Comparison of ENCODE assay signal across 8 mouse cellular contexts in the genomic region with DNA sequence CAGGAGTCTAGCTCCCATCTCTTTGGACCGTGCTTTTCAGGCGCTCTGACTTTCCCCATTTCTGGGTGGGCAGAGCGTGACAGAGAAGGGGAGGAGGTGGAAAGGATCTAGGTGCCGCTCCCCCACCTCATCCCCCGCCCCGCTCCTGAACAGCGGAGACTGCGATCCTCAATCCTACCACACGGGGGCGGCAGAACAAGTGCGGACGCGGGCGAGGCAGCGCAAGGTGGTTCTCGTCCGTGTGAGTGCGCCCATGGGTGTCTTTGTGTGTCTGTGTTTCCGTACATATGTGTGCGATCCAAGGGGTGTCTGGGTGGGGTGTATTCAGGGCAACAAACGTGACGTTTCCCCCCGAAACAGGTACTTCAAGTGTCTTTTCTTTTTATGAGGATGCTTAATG. TPM values are rescaled to one million over a fixed set of nuclear protein-coding genes. Genes with fewer than 3 reads are reported as not detected.
A peak's percentile ranks its signal among the peaks of the same experiment; 100 is the strongest.
DNase-seq lines count a peak whose midpoint lies in the region; ATAC-seq lines count a peak whose summit lies in the region.

No protein-coding gene starts in this region.

- 2% methylated on average over 23 of the region's 23 CpGs for WGBS in intestine, embryonic 14.5 days
- WGBS in intestine, embryonic 16.5 days: under 1% methylated on average over 23 of the region's 23 CpGs
- under 1% methylated on average over 23 of the region's 23 CpGs for whole genome bisulfite sequencing in hindbrain, embryonic 15.5 days
- WGBS in midbrain, embryonic 11.5 days: 1% methylated on average over 23 of the region's 23 CpGs

- peaks cover 5% of the 10 kb centered on the region; the same call in 1 of the 2 replicates for H3K4me1 ChIP-seq in intestine, embryonic 14.5 days (replicated peaks; ENCODE audit: control insufficient read depth, insufficient read depth, low read length)
- peaks cover 8% of the 10 kb centered on the region for H3K4me1 ChIP-seq in intestine, embryonic 16.5 days (ENCODE audit: control insufficient read depth, insufficient read depth, low read length)
- peaks cover 20% of the 10 kb centered on the region for H3K4me1 ChIP-seq in hindbrain, embryonic 15.5 days (replicated peaks)
- H3K4me1 ChIP-seq in midbrain, embryonic 11.5 days (ENCODE audit: control insufficient read depth, insufficient read depth, low read length): peaks cover 6% of the 10 kb centered on the region; the same call in 1 of the 2 replicates

- no peak overlapping the region for H3K9ac ChIP-seq in intestine, embryonic 14.5 days (ENCODE audit: low read length)
- no peak overlapping the region for H3K9ac ChIP-seq in intestine, embryonic 16.5 days (ENCODE audit: low read depth, low read length)
- no peak overlapping the region for H3K9ac ChIP-seq in hindbrain, embryonic 15.5 days
- no peak overlapping the region for H3K9ac ChIP-seq in midbrain, embryonic 11.5 days (ENCODE audit: low read length)

- no peak overlapping the region for H3K4me3 ChIP-seq in intestine, embryonic 14.5 days (ENCODE audit: low read depth, low read length)
- no peak overlapping the region for H3K4me3 ChIP-seq in intestine, embryonic 16.5 days (ENCODE audit: low read length)
- peak overlapping the region; percentile 32 for H3K4me3 ChIP-seq in hindbrain, embryonic 15.5 days
- no peak overlapping the region for H3K4me3 ChIP-seq in midbrain, embryonic 11.5 days (ENCODE audit: low read depth, low read length)

- H3K4me2 ChIP-seq in intestine, embryonic 14.5 days (ENCODE audit: low read length): 0 out of 2 replicates have a peak overlapping the region, but pooled peaks have one; percentile 3
- no peak overlapping the region for H3K4me2 ChIP-seq in intestine, embryonic 16.5 days (ENCODE audit: low read depth, low read length)
- H3K4me2 ChIP-seq in hindbrain, embryonic 15.5 days: peak overlapping the region; percentile 57
- no peak overlapping the region for H3K4me2 ChIP-seq in midbrain, embryonic 11.5 days

- ATAC-seq in intestine, embryonic 14.5 days (replicated peaks; ENCODE audit: low FRiP score, low TSS enrichment, low read depth): no peak
- ATAC-seq in intestine, embryonic 16.5 days: no peak
- ATAC-seq in hindbrain, embryonic 15.5 days (ENCODE audit: low FRiP score, low read depth): no peak
- ATAC-seq in midbrain, embryonic 11.5 days (ENCODE audit: low FRiP score): no peak

- no peaks in the 10 kb centered on the region for H3K36me3 ChIP-seq in intestine, embryonic 14.5 days (ENCODE audit: control insufficient read depth, insufficient read depth, low read length)
- no peaks in the 10 kb centered on the region for H3K36me3 ChIP-seq in intestine, embryonic 16.5 days (ENCODE audit: control insufficient read depth, insufficient read depth, low read length)
- H3K36me3 ChIP-seq in hindbrain, embryonic 15.5 days: no peaks in the 10 kb centered on the region
- H3K36me3 ChIP-seq in midbrain, embryonic 11.5 days (ENCODE audit: control insufficient read depth, insufficient read depth, low read length): no peaks in the 10 kb centered on the region

- intact Hi-C loops in left cerebral cortex, postnatal 14 days (cut with DNase I): no loop called here

- H3K27ac ChIP-seq in intestine, embryonic 14.5 days (ENCODE audit: low read depth): no peak overlapping the region
- no peak overlapping the region for H3K27ac ChIP-seq in intestine, embryonic 16.5 days (ENCODE audit: low read length)
- no peak overlapping the region for H3K27ac ChIP-seq in hindbrain, embryonic 15.5 days (replicated peaks)
- H3K27ac ChIP-seq in midbrain, embryonic 11.5 days (ENCODE audit: low read depth, low read length): no peak overlapping the region

- peaks cover 63% of the 10 kb centered on the region for H3K27me3 ChIP-seq in intestine, embryonic 14.5 days (replicated peaks; ENCODE audit: control insufficient read depth, insufficient read depth, low read length)
- H3K27me3 ChIP-seq in intestine, embryonic 16.5 days (replicated peaks; ENCODE audit: control insufficient read depth, insufficient read depth, low read length): peaks cover 47% of the 10 kb centered on the region
- H3K27me3 ChIP-seq in hindbrain, embryonic 15.5 days: peaks cover 45% of the 10 kb centered on the region
- H3K27me3 ChIP-seq in midbrain, embryonic 11.5 days (ENCODE audit: control insufficient read depth, insufficient read depth, low read length): peaks cover 49% of the 10 kb centered on the region

- DNase-seq in intestine, embryonic 14.5 days (ENCODE audit: low spot score): peak; percentile 95
- peak; percentile 53 for DNase-seq in cerebellum, adult 9-11 months
- peak; percentile 58 to 76 for DNase-seq in frontal cortex, postnatal 14 days (ENCODE audit: low spot score in 2 of 2)
- DNase-seq in left cerebral cortex, postnatal 14 days (ENCODE audit: low spot score in 2 of 2): peak; percentile 77 to 84
- DNase-seq in midbrain, embryonic 11.5 days (ENCODE audit: low spot score, missing footprints): peak; percentile 98
- DNase-seq in skeletal muscle tissue, adult 2 months (ENCODE audit: low read depth, low spot score): peak; percentile 18

- no peaks in the 10 kb centered on the region for H3K9me3 ChIP-seq in intestine, embryonic 14.5 days (ENCODE audit: control insufficient read depth, low read length)
- no peaks in the 10 kb centered on the region for H3K9me3 ChIP-seq in intestine, embryonic 16.5 days (ENCODE audit: control insufficient read depth, low read length)
- no peaks in the 10 kb centered on the region for H3K9me3 ChIP-seq in hindbrain, embryonic 15.5 days
- H3K9me3 ChIP-seq in midbrain, embryonic 11.5 days (ENCODE audit: control insufficient read depth, low read length): no peaks in the 10 kb centered on the region

RNA-seq across cellular contexts. Expression of a gene that starts 1.1 kb away (rescaled TPM):
- 0.36 and 0.53 TPM in 2 replicates for polyA plus RNA-seq in intestine, embryonic 14.5 days (2014; fragmentation: Nextera tagmentation; extraction: Ambion mirVana)
- polyA plus RNA-seq in intestine, embryonic 16.5 days (2015; fragmentation: Nextera tagmentation; extraction: Ambion mirVana): 0.50 and 0.64 TPM in 2 replicates
- 15.2 and 15.4 TPM in 2 replicates for polyA plus RNA-seq in hindbrain, embryonic 15.5 days (2015; fragmentation: Nextera tagmentation; extraction: Ambion mirVana)
- 100 to 1,000 TPM; 278 to 317 TPM for total RNA-seq in left cerebral cortex, postnatal 14 days (2021)
- polyA plus RNA-seq in midbrain, embryonic 11.5 days (2014; fragmentation: Nextera tagmentation; extraction: Ambion mirVana): 0.40 and 0.59 TPM in 2 replicates

RNA-seq across cellular contexts. Expression of a gene that starts 20.8 kb away (rescaled TPM):
- polyA plus RNA-seq in intestine, embryonic 14.5 days (2014; fragmentation: Nextera tagmentation; extraction: Ambion mirVana): 188 and 189 TPM in 2 replicates
- 284 and 285 TPM in 2 replicates for polyA plus RNA-seq in intestine, embryonic 16.5 days (2015; fragmentation: Nextera tagmentation; extraction: Ambion mirVana)
- polyA plus RNA-seq in hindbrain, embryonic 15.5 days (2015; fragmentation: Nextera tagmentation; extraction: Ambion mirVana): 237 and 239 TPM in 2 replicates
- 100 to 1,000 TPM; 235 to 257 TPM for total RNA-seq in left cerebral cortex, postnatal 14 days (2021)
- 176 and 192 TPM in 2 replicates for polyA plus RNA-seq in midbrain, embryonic 11.5 days (2014; fragmentation: Nextera tagmentation; extraction: Ambion mirVana)

RNA-seq across cellular contexts. Expression of a gene that starts 37.3 kb away (rescaled TPM):
- 102 and 104 TPM in 2 replicates for polyA plus RNA-seq in intestine, embryonic 14.5 days (2014; fragmentation: Nextera tagmentation; extraction: Ambion mirVana)
- polyA plus RNA-seq in intestine, embryonic 16.5 days (2015; fragmentation: Nextera tagmentation; extraction: Ambion mirVana): 114 and 120 TPM in 2 replicates
- polyA plus RNA-seq in hindbrain, embryonic 15.5 days (2015; fragmentation: Nextera tagmentation; extraction: Ambion mirVana): 134 and 145 TPM in 2 replicates
- 10 to 100 TPM; 79.0 to 82.7 TPM for total RNA-seq in left cerebral cortex, postnatal 14 days (2021)
- polyA plus RNA-seq in midbrain, embryonic 11.5 days (2014; fragmentation: Nextera tagmentation; extraction: Ambion mirVana): 91.1 and 92.1 TPM in 2 replicates

RNA-seq across cellular contexts. Expression of a gene that starts 38.3 kb away (rescaled TPM):
- polyA plus RNA-seq in intestine, embryonic 14.5 days (2014; fragmentation: Nextera tagmentation; extraction: Ambion mirVana): 42.0 and 44.1 TPM in 2 replicates
- polyA plus RNA-seq in intestine, embryonic 16.5 days (2015; fragmentation: Nextera tagmentation; extraction: Ambion mirVana): 40.7 and 44.4 TPM in 2 replicates
- polyA plus RNA-seq in hindbrain, embryonic 15.5 days (2015; fragmentation: Nextera tagmentation; extraction: Ambion mirVana): 37.7 and 39.1 TPM in 2 replicates
- 10 to 100 TPM; 32.2 to 36.5 TPM for total RNA-seq in left cerebral cortex, postnatal 14 days (2021)
- 21.4 and 23.1 TPM in 2 replicates for polyA plus RNA-seq in midbrain, embryonic 11.5 days (2014; fragmentation: Nextera tagmentation; extraction: Ambion mirVana)

RNA-seq across cellular contexts. Expression of a gene that starts 46.9 kb away (rescaled TPM):
- polyA plus RNA-seq in intestine, embryonic 14.5 days (2014; fragmentation: Nextera tagmentation; extraction: Ambion mirVana): 0.34 and 0.36 TPM in 2 replicates
- polyA plus RNA-seq in intestine, embryonic 16.5 days (2015; fragmentation: Nextera tagmentation; extraction: Ambion mirVana): 0.24 and 0.29 TPM in 2 replicates
- 0.17 and 0.29 TPM in 2 replicates for polyA plus RNA-seq in hindbrain, embryonic 15.5 days (2015; fragmentation: Nextera tagmentation; extraction: Ambion mirVana)
- total RNA-seq in left cerebral cortex, postnatal 14 days (2021): 1 to 10 TPM in 1 of 2 experiments, under 1 TPM in 1; 0.76 to 1.3 TPM
- polyA plus RNA-seq in midbrain, embryonic 11.5 days (2014; fragmentation: Nextera tagmentation; extraction: Ambion mirVana): not detected in 2 replicates

Comparison
In these comparisons a context has a peak if more than half of its experiments do, and no peak if none do; other contexts are left out.
1. H3K4me2 ChIP-seq: peak in intestine, embryonic 14.5 days (single experiment) and hindbrain, embryonic 15.5 days (single experiment); none in intestine, embryonic 16.5 days (single experiment) and midbrain, embryonic 11.5 days (single experiment).
2. DNase-seq: peak in every context shown above with its lines; median percentile 98 in midbrain, embryonic 11.5 days; 95 in intestine, embryonic 14.5 days; 80 in left cerebral cortex, postnatal 14 days; 67 in frontal cortex, postnatal 14 days; 53 in cerebellum, adult 9-11 months; 18 in skeletal muscle tissue, adult 2 months.